Mouse (Mus musculus) hematopoietic multipotent progenitor cell, adult 10-12 weeks (in vitro differentiated cells): Measurements from ENCODE around the gene Col7a1. TPM values are rescaled to one million over a fixed set of nuclear protein-coding genes. Genes with fewer than 3 reads are reported as not detected.

Experiments
- polyA plus RNA-seq: library from polyadenylated mRNA; stranded (reverse); fragments of >175 nt; gene quantifications from 2 replicates; pipeline ENCODE4 v1.2.3, GENCODE M21; 2012; ENCODE audit warnings: low replicate concordance

The Col7a1 gene
- polyA plus RNA-seq, result 1.7 and 2.2 TPM in 2 replicates

GRCm38 (mm10) chr9:108953081-108953636 is at the start of gene Col7a1:
Gene Col7a1 (plus strand): TSS chr9:108953586.

GRCm38 (mm10) chr9:108914491-108914890 is 38.9 kb upstream of the Col7a1 start, which contains the start of gene Tmem89:
Gene Tmem89 (plus strand): TSS chr9:108914619.

GRCm38 (mm10) chr9:108936418-108937364 is 16.7 kb upstream of the Col7a1 start, which contains the start of gene Uqcrc1:
Gene Uqcrc1 (plus strand): TSS chr9:108936633.

GRCm38 (mm10) chr9:108985710-108986109 is 32.3 kb downstream of the Col7a1 start, which contains the start of gene Ucn2:
Gene Ucn2 (plus strand): TSS chr9:108986010.

GRCm38 (mm10) chr9:108991428-108992084 is 38.2 kb downstream of the Col7a1 start, which contains the start of gene Pfkfb4:
Gene Pfkfb4 (plus strand): TSS chr9:108991778.

Other genes with a start within 250 kb of the Col7a1 start
- gene Ip6k2, start 169.8 kb upstream of the Col7a1 start, polyA plus RNA-seq, result 41.5 and 47.7 TPM in 2 replicates
- 13.8 and 33.4 TPM in 2 replicates for gene Nckipsd, start 145.2 kb upstream of the Col7a1 start, polyA plus RNA-seq
- 0.54 and 3.5 TPM in 2 replicates for gene Celsr3, start 127.3 kb upstream of the Col7a1 start, polyA plus RNA-seq
- 8.3 and 17.4 TPM in 2 replicates for gene Slc26a6, start 100.3 kb upstream of the Col7a1 start, polyA plus RNA-seq
- 0.17 TPM in 1 of 2 replicates, not detected in the other for gene Tmem89, start 39.0 kb upstream of the Col7a1 start, polyA plus RNA-seq
- gene Uqcrc1, start 17.0 kb upstream of the Col7a1 start, polyA plus RNA-seq, result 196 and 270 TPM in 2 replicates
- not detected in 2 replicates for gene Ucn2, start 32.4 kb downstream of the Col7a1 start, polyA plus RNA-seq
- 7.4 and 9.8 TPM in 2 replicates for gene Pfkfb4, start 38.2 kb downstream of the Col7a1 start, polyA plus RNA-seq
- 8,045 and 8,374 TPM in 2 replicates for gene Shisa5, start 85.0 kb downstream of the Col7a1 start, polyA plus RNA-seq
- 33.0 and 72.5 TPM in 2 replicates for gene Trex1, start 106.1 kb downstream of the Col7a1 start, polyA plus RNA-seq
- gene Atrip, start 120.5 kb downstream of the Col7a1 start, polyA plus RNA-seq, result 5.7 and 7.8 TPM in 2 replicates
- 3.9 and 5.3 TPM in 2 replicates for gene Ccdc51, start 128.9 kb downstream of the Col7a1 start, polyA plus RNA-seq
- 162 and 298 TPM in 2 replicates for gene Tma7, start 129.0 kb downstream of the Col7a1 start, polyA plus RNA-seq
- gene Plxnb1, start 141.8 kb downstream of the Col7a1 start, polyA plus RNA-seq, result 0.72 and 1.0 TPM in 2 replicates
- gene Fbxw21, start 208.5 kb downstream of the Col7a1 start, polyA plus RNA-seq, result not detected in 2 replicates
- 0.08 and 0.41 TPM in 2 replicates for gene Fbxw13, start 242.4 kb downstream of the Col7a1 start, polyA plus RNA-seq